Mouse (Mus musculus) Patski (cell line): ENCODE data around the gene Zswim3. TPM values are rescaled to one million over a fixed set of nuclear protein-coding genes. Genes with fewer than 3 reads are reported as not detected.
"Not testable (repeated sequence)": the region's sequence is repeated elsewhere in the genome, so short reads cannot be mapped to it uniquely, and the experiment has no call there.

Experiments
- ATAC-seq: fragments of 100-300 bp; one replicate; pipeline ENCODE4 v1.8.0; 2021
- CTCF ChIA-PET: fragments of 350-600 bp; sonication (Branson Sonifier 250); formaldehyde crosslinking; loops from one replicate; lab custom pipeline; 2022; ENCODE audit warnings: inconsistent platforms; lab: Charles Lee
- POLR2A ChIA-PET: fragments of 350-600 bp; sonication (Branson Sonifier 250); formaldehyde crosslinking; loops from one replicate; lab custom pipeline; 2022; ENCODE audit warnings: antibody characterized with exemption, inconsistent platforms; lab: Charles Lee
- DNase-seq: peaks from one replicate; pipeline ENCODE4 v3.0.0-alpha.2; 2011; ENCODE audit warnings: low read depth, low spot score
- H3K27me3 ChIP-seq: fragments of 371-371 bp; one replicate; pipeline ENCODE4 v1.5.1; 2021
- CTCF ChIP-seq: fragments of 100-300 bp; IDR thresholded peaks from one replicate; pipeline ENCODE4 v1.5.1; 2021
- in situ Hi-C: fragments of 300-500 bp; cut with MboI; formaldehyde crosslinking; loops from 3 replicates; pipeline ENCODE4 v1.11.1; 2018; ENCODE audit warnings: low pct_unique_long_range_greater_than_20kb, mixed read lengths
- polyA plus RNA-seq: library from polyadenylated mRNA; unstranded; gene quantifications from one replicate; pipeline ENCODE4 v1.2.3, GENCODE M21; 2021

The Zswim3 gene
- polyA plus RNA-seq, 1 experiment from 2014 or later, result 6.8 TPM

- CTCF ChIA-PET, result interaction anchor here (1.8 kb wide), 1 partner anchor 24 kb away, joined by 4 read pairs; the partner anchor contains the start of gene Neurl2
- in situ Hi-C loops, result no loop called here
- POLR2A ChIA-PET, result no interaction called here
- ATAC-seq, result no peak
- TF ChIP-seq CTCF, result no peak
- H3K27me3 ChIP-seq, result no peaks in the 10 kb centered on the region
- DNase-seq, result no peak
These were observed 53.1 kb downstream of the Zswim3 start for GRCm38 (mm10) chr2:164857842-164858553.

DNA sequence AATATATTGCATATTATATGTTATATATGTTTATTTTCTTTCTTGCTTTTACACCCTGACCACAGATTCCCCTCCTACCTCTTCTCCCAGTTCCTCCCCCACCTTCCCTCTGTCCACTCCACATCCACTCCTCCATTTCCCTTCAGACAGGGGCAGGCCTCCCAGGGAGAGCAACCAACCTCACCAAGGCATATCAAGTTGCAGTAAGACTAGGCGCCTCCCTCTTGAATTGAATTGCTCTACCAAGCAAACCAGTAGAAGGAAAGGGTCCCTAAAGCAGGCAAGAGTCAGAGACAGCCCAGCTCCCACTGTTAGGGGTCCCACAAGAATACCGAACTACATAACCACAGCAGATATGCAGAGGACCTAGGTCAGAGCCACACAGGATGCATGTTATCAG lies 54.3 kb downstream of the Zswim3 start:
- ATAC-seq (no peak), DNase-seq (no peak)
- ChIA-PET POLR2A (no interaction called here), CTCF (no interaction called here)
- no peaks in the 10 kb centered on the region for H3K27me3 ChIP-seq
- TF ChIP-seq CTCF, result no peak
- in situ Hi-C loops, result no loop called here

GRCm38 (mm10) chr2:164859640-164860432 lies 54.9 kb downstream of the Zswim3 start:
- in situ Hi-C loops, result no loop called here
- no peak for TF ChIP-seq CTCF

DNA sequence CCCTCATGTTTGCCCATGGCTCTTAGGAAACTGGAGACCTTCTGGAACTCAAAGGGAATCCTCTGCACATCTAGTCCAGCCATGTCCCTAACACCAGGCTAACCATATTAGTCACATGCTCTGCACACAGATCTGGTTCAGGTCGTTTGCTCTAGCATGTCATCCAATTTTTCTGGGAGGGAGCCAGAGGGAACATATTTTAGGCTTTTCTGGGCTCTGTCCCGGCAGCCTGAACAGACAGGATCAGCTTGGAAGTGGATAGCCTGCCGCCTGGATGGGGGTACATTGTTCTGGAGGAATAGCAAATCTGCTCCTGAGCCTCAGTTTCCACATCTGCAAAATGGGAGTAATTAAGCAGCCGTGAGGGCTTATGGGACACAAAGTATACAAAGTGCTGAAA lies 56.2 kb downstream of the Zswim3 start:
- no peak for TF ChIP-seq CTCF
- ChIA-PET POLR2A (no interaction called here), CTCF (interaction anchor here (1.3 kb wide), 1 partner anchor 16 kb away, joined by 4 read pairs; no protein-coding TSS in a partner anchor)
- DNase-seq (no peak), ATAC-seq (no peak)
- no peaks in the 10 kb centered on the region for H3K27me3 ChIP-seq
- in situ Hi-C loops, result no loop called here

More at GRCm38 (mm10) chr2:164859640-164860432, 54.9 kb downstream of the Zswim3 start:
- H3K27me3 ChIP-seq, result no peaks in the 10 kb centered on the region
- POLR2A ChIA-PET, result interaction anchor here (0.8 kb wide), 1 partner anchor 20 kb away, joined by 4 read pairs; no protein-coding TSS in a partner anchor
- no peak for ATAC-seq
- no peak for DNase-seq
- CTCF ChIA-PET, result no interaction called here

GRCm38 (mm10) chr2:164862179-164862861 lies 57.4 kb downstream of the Zswim3 start:
- in situ Hi-C loops, result no loop called here
- no peaks in the 10 kb centered on the region for H3K27me3 ChIP-seq
- ChIA-PET POLR2A (no interaction called here), CTCF (interaction anchor here (0.7 to 1.3 kb wide), 2 partner anchors 14 to 67 kb away, joined by 3 to 4 read pairs; no protein-coding TSS in a partner anchor)
- DNase-seq, result peak; percentile 88
- peak; percentile 61 for ATAC-seq
- no peak for TF ChIP-seq CTCF

GRCm38 (mm10) chr2:164863411-164863810 lies 58.5 kb downstream of the Zswim3 start:
- ATAC-seq, H3K27me3 ChIP-seq, DNase-seq, in situ Hi-C loops, CTCF ChIA-PET: not testable (repeated sequence)
- POLR2A ChIA-PET, result interaction anchor here (2.0 kb wide), 1 partner anchor 12 kb away, joined by 7 read pairs; no protein-coding TSS in a partner anchor

GRCm38 (mm10) chr2:164864593-164864992 lies 59.7 kb downstream of the Zswim3 start:
- POLR2A ChIA-PET, result interaction anchor here (2.0 kb wide), 1 partner anchor 10 kb away, joined by 7 read pairs; no protein-coding TSS in a partner anchor
- TF ChIP-seq CTCF, result no peak
- DNase-seq (no peak), ATAC-seq (no peak)
- no peaks in the 10 kb centered on the region for H3K27me3 ChIP-seq
- CTCF ChIA-PET, result interaction anchor here (1.1 kb wide), 1 partner anchor 22 kb away, joined by 3 read pairs; no protein-coding TSS in a partner anchor
- in situ Hi-C loops, result no loop called here

DNA sequence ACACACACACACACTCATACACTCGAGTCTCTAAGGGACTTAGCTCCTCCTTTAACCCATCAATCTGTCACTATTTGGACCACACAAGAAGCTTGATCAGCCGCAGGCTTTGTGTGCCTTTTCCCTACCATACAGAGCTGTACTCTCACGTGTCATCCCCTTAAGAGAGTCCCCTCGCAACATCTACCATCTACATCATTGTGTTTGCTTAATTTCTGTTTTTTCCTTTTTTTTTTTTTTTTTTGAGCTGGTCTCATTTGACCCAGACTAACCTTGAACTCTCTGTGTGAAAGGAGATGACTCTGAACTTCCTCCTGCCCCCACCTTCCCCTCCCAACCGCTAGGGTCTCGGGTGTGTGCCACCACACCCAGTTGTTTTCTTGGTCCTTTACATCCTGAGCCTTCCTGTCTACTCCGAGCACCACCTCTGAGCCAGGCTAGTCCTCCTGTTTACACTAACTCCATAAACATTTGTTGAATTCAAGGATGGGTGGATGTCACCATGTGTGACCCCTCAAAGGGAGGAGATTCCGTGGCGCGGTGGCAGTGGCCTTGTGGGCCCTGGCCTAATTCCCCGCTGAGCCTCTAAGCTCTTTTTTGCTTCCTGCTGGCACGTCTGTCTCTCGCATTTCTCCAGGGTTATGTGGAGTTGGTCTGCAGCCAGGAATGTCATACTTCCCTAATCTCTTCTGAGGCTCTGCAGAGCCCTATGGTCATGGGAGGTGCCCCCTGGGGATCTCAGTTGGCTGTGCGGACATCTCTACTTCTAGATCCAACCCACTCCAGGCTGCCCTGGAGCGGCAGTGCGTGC lies 62.0 kb downstream of the Zswim3 start:
- ChIA-PET POLR2A (interaction anchor here (0.6 to 1.9 kb wide), 6 partner anchors 10 to 98 kb away, joined by 3 to 8 read pairs (median 4); no protein-coding TSS in a partner anchor), CTCF (interaction anchor here (0.9 to 2.3 kb wide), 12 partner anchors 8 to 85 kb away, joined by 3 to 8 read pairs (median 4); partner anchors contain the start of genes Ctsa, Neurl2 and Pcif1)
- DNase-seq, result peak; percentile 95
- peak; percentile 89 for ATAC-seq
- in situ Hi-C loops, result no loop called here
- no peaks in the 10 kb centered on the region for H3K27me3 ChIP-seq
- TF ChIP-seq CTCF, result no peak

- ChIA-PET CTCF (interaction anchor here (1.0 to 2.3 kb wide), 10 partner anchors 9 to 84 kb away, joined by 3 to 8 read pairs (median 4); partner anchors contain the start of genes Ctsa, Neurl2 and Pcif1), POLR2A (interaction anchor here (1.1 to 1.9 kb wide), 2 partner anchors 9 to 33 kb away, joined by 3 to 4 read pairs; no protein-coding TSS in a partner anchor)
- TF ChIP-seq CTCF, result peak; percentile 88
- peak; percentile 19 for ATAC-seq
- in situ Hi-C loops, result no loop called here
- no peaks in the 10 kb centered on the region for H3K27me3 ChIP-seq
- no peak for DNase-seq
These were observed 62.7 kb downstream of the Zswim3 start for GRCm38 (mm10) chr2:164867566-164867965.
